In the genomic region with DNA sequence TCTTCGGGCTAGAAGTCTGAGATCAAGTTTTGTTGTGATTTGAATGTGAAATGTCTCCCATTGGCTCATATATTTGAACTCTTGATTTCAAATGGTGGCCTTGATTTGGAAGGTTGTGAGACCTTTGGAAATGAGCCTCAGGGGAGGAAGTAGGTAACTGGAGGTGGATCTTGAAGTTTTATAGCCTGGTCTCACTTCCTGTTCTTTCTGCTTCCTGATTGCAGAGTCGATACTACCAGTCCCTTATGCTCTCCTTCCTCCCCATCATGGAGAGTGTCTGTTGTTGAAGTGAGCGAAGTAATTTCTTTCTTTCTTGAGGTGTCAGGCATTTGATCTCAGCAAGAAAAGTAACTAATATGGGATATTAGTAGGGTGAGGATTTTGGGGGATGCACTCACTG, we compare ENCODE assay signal across 20 mouse cellular contexts.
"Had no signal": no experiment of that assay in that cellular context is flagged by ENCODE, and none has a peak within 500 bp of the region (broad histone marks: within the 10 kb centered on the region; RNA-seq: fewer than 3 reads in every experiment).

No protein-coding gene starts in this region.

- H3K4me3 ChIP-seq: lung, embryonic 15.5 days; megakaryocyte, embryonic 14.5 days; midbrain, embryonic 13.5 days; midbrain, embryonic 15.5 days; myocyte; neural tube, embryonic 13.5 days; neural tube, embryonic 15.5 days; stomach, embryonic 15.5 days had no signal

- ATAC-seq: liver, postnatal 0 days; lung, postnatal 0 days; midbrain, embryonic 13.5 days; midbrain, embryonic 15.5 days had no signal

- H3K4me1 ChIP-seq: lung, embryonic 15.5 days; megakaryocyte, embryonic 14.5 days; midbrain, embryonic 15.5 days; neural tube, embryonic 13.5 days; neural tube, embryonic 15.5 days; stomach, embryonic 15.5 days had no signal

- H3K27ac ChIP-seq: lung, embryonic 15.5 days; macrophage; midbrain, embryonic 13.5 days; midbrain, embryonic 15.5 days; neural tube, embryonic 13.5 days; neural tube, embryonic 15.5 days; stomach, embryonic 15.5 days; stomach, postnatal 0 days had no signal

- H3K9ac ChIP-seq: liver, postnatal 0 days; lung, embryonic 15.5 days; midbrain, embryonic 13.5 days; midbrain, embryonic 15.5 days; neural tube, embryonic 13.5 days; neural tube, embryonic 15.5 days; stomach, embryonic 15.5 days had no signal

- H3K4me2 ChIP-seq: lung, embryonic 15.5 days; midbrain, embryonic 11.5 days; midbrain, embryonic 13.5 days; midbrain, embryonic 15.5 days; neural tube, embryonic 13.5 days; neural tube, embryonic 15.5 days; stomach, embryonic 15.5 days had no signal

- H3K9me3 ChIP-seq: lung, embryonic 15.5 days; midbrain, embryonic 13.5 days; midbrain, embryonic 15.5 days; neural tube, embryonic 13.5 days; neural tube, embryonic 15.5 days; stomach, embryonic 15.5 days had no signal

- DNase-seq: liver, postnatal 0 days; lung, adult 2 months; lung, postnatal 14 days; lung, postnatal 36 days; right cerebral cortex, postnatal 14 days; thymus, adult 2 months; thymus, postnatal 25 days; thymus, postnatal 4 days had no signal

- H3K27me3 ChIP-seq: lung, embryonic 15.5 days; megakaryocyte, embryonic 14.5 days; midbrain, embryonic 13.5 days; midbrain, embryonic 15.5 days; neural tube, embryonic 13.5 days; neural tube, embryonic 15.5 days; stomach, embryonic 15.5 days had no signal

- H3K36me3 ChIP-seq: lung, embryonic 15.5 days; midbrain, embryonic 13.5 days; midbrain, embryonic 15.5 days; neural tube, embryonic 13.5 days; neural tube, embryonic 15.5 days; stomach, embryonic 15.5 days had no signal
